Mouse (Mus musculus): ENCODE measurements at regions not wholly inside any gene's neighbourhood (a gene's known extent, or its start where the extent isn't known, plus 50 kb on each side); places are given as distances from the start of the nearest gene placed in this dataset.

DNA sequence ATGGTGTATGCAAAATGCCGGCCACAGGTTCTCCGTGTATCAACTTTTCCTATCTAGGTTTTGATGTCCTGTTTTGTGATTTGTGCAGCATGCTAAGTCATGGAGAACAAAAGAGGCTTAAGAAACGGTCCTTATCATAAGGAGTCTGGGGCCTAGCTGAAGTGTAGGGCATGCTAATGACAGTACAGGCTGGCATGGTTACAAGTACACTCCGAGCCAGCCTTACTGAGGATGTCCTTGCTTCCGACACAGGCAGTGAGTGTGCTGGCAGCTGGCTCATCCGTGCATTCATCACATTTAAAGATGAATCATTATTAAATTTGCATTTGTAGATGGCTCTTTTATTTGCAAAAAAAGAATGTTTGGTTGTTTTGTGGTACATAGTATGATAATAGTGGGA lies 219.3 kb downstream of the Fzd1 start:
- H3K27me3 ChIP-seq (ENCODE audit: control insufficient read depth, insufficient read depth, low read length), result no peaks in the 10 kb centered on the region
- 47% methylated on average over 6 of the region's 6 CpGs for WGBS
- ATAC-seq (ENCODE audit: insufficient read depth, low read depth), result no peak
- no peaks in the 10 kb centered on the region for H3K4me1 ChIP-seq (ENCODE audit: control insufficient read depth, insufficient read depth)
- no peak for TF ChIP-seq EP300 (IDR thresholded peaks at IDR 0.05; ENCODE audit: low read depth)
- TF ChIP-seq CTCF (IDR thresholded peaks at IDR 0.05; ENCODE audit: low read depth), result no peak
- DNase-seq (ENCODE audit: low spot score), result no peak
- H3K4me3 ChIP-seq (ENCODE audit: low read depth, low read length), result no peak overlapping the region
- no peak overlapping the region for H3K27ac ChIP-seq (ENCODE audit: low read depth)
- no peaks in the 10 kb centered on the region for H3K9me3 ChIP-seq (replicated peaks; ENCODE audit: control insufficient read depth, low read length)
- no peaks in the 10 kb centered on the region for H3K36me3 ChIP-seq (replicated peaks; ENCODE audit: control insufficient read depth, insufficient read depth, low read length)
- H3K9ac ChIP-seq (replicated peaks; ENCODE audit: low read depth, low read length), result no peak overlapping the region
- no peak overlapping the region for H3K4me2 ChIP-seq (ENCODE audit: low read depth, low read length)

DNA sequence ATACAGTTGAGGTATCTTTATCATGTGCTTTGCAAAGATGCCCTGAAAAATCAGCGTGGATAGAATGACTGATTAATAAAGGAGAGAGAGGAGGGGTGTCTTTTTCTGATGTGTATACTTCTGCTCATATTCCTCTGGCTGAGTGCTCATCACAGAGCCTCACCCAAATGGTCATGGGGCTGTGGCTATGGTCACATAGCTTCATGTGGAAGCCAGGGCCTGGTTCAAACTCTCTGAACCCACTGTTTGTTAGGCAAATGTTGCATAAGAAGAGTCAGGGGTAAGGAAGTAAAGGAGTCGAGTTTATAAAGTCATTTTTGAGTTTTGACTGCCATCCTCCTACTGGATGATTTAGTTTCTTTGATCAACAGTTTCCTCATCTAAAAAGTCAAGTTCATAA lies 221.0 kb downstream of the Fzd1 start:
- Histone ChIP-seq H3K4me2 (ENCODE audit: low read depth, low read length) (no peak overlapping the region), H3K36me3 (replicated peaks; ENCODE audit: control insufficient read depth, insufficient read depth, low read length) (no peaks in the 10 kb centered on the region), H3K9me3 (replicated peaks; ENCODE audit: control insufficient read depth, low read length) (no peaks in the 10 kb centered on the region), H3K4me3 (ENCODE audit: low read depth, low read length) (no peak overlapping the region), H3K9ac (replicated peaks; ENCODE audit: low read depth, low read length) (no peak overlapping the region), H3K4me1 (ENCODE audit: control insufficient read depth, insufficient read depth) (no peaks in the 10 kb centered on the region), H3K27me3 (ENCODE audit: control insufficient read depth, insufficient read depth, low read length) (no peaks in the 10 kb centered on the region), H3K27ac (ENCODE audit: low read depth) (no peak overlapping the region)
- WGBS, result 66% methylated on average over 2 of the region's 2 CpGs
- DNase-seq (ENCODE audit: low spot score) (no peak), ATAC-seq (ENCODE audit: insufficient read depth, low read depth) (no peak)
- TF ChIP-seq CTCF (IDR thresholded peaks at IDR 0.05; ENCODE audit: low read depth) (no peak), EP300 (IDR thresholded peaks at IDR 0.05; ENCODE audit: low read depth) (no peak)

DNA sequence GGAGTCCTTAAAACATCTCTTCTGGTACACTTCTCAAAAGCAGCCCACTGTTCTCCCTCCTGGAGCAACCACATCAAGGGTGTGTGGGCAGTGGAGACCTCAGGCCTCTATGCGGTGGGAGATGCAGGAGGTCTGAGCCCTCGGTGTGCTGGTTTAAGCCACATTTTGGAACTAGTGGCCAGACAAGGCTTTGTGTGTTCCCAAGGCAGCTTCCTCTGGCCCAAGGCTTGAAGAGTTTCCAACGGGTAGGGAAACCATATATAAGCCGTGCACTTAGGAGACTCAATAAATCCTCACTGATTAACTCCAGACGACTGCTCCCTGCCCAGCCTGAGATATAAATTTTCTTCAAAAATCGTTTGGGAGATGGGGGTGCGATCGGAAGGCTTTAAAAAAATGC lies 221.9 kb downstream of the Fzd1 start:
- Histone ChIP-seq H3K27me3 (ENCODE audit: control insufficient read depth, insufficient read depth, low read length) (no peaks in the 10 kb centered on the region), H3K9ac (replicated peaks; ENCODE audit: low read depth, low read length) (no peak overlapping the region), H3K36me3 (replicated peaks; ENCODE audit: control insufficient read depth, insufficient read depth, low read length) (no peaks in the 10 kb centered on the region), H3K27ac (ENCODE audit: low read depth) (no peak overlapping the region), H3K9me3 (replicated peaks; ENCODE audit: control insufficient read depth, low read length) (no peaks in the 10 kb centered on the region), H3K4me3 (ENCODE audit: low read depth, low read length) (no peak overlapping the region), H3K4me1 (ENCODE audit: control insufficient read depth, insufficient read depth) (no peaks in the 10 kb centered on the region), H3K4me2 (ENCODE audit: low read depth, low read length) (no peak overlapping the region)
- ATAC-seq (ENCODE audit: insufficient read depth, low read depth) (no peak), DNase-seq (ENCODE audit: low spot score) (no peak)
- WGBS, result 69% methylated on average over 8 of the region's 8 CpGs
- TF ChIP-seq EP300 (IDR thresholded peaks at IDR 0.05; ENCODE audit: low read depth) (no peak), CTCF (IDR thresholded peaks at IDR 0.05; ENCODE audit: low read depth) (no peak)

DNA sequence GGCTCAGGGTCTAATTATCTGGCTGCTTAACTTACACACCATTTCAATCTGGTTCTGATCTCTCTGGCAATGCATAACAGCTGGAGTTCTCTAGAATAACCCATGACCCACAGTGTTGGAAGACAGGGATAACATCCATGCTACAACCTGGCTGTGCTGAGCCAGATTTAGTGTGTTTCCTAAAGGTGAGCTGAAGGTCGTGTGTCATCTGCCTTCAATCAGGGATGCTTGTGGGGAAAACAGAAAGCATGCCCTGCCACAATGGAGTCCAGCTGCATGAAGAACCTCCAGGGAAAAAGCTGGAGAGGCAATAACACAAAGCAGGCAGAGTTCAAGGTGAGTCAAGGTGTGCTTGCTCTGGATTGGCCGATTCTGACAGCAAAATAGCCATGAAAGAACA lies 223.3 kb downstream of the Fzd1 start:
- no peak overlapping the region for H3K9ac ChIP-seq (replicated peaks; ENCODE audit: low read depth, low read length)
- no peaks in the 10 kb centered on the region for H3K9me3 ChIP-seq (replicated peaks; ENCODE audit: control insufficient read depth, low read length)
- TF ChIP-seq CTCF (IDR thresholded peaks at IDR 0.05; ENCODE audit: low read depth) (no peak), EP300 (IDR thresholded peaks at IDR 0.05; ENCODE audit: low read depth) (no peak)
- H3K27me3 ChIP-seq (ENCODE audit: control insufficient read depth, insufficient read depth, low read length), result no peaks in the 10 kb centered on the region
- no peaks in the 10 kb centered on the region for H3K4me1 ChIP-seq (ENCODE audit: control insufficient read depth, insufficient read depth)
- H3K4me2 ChIP-seq (ENCODE audit: low read depth, low read length), result no peak overlapping the region
- H3K36me3 ChIP-seq (replicated peaks; ENCODE audit: control insufficient read depth, insufficient read depth, low read length), result no peaks in the 10 kb centered on the region
- 64% methylated on average over 2 of the region's 2 CpGs for WGBS
- no peak for ATAC-seq (ENCODE audit: insufficient read depth, low read depth)
- no peak overlapping the region for H3K4me3 ChIP-seq (ENCODE audit: low read depth, low read length)
- no peak for DNase-seq (ENCODE audit: low spot score)
- no peak overlapping the region for H3K27ac ChIP-seq (ENCODE audit: low read depth)

DNA sequence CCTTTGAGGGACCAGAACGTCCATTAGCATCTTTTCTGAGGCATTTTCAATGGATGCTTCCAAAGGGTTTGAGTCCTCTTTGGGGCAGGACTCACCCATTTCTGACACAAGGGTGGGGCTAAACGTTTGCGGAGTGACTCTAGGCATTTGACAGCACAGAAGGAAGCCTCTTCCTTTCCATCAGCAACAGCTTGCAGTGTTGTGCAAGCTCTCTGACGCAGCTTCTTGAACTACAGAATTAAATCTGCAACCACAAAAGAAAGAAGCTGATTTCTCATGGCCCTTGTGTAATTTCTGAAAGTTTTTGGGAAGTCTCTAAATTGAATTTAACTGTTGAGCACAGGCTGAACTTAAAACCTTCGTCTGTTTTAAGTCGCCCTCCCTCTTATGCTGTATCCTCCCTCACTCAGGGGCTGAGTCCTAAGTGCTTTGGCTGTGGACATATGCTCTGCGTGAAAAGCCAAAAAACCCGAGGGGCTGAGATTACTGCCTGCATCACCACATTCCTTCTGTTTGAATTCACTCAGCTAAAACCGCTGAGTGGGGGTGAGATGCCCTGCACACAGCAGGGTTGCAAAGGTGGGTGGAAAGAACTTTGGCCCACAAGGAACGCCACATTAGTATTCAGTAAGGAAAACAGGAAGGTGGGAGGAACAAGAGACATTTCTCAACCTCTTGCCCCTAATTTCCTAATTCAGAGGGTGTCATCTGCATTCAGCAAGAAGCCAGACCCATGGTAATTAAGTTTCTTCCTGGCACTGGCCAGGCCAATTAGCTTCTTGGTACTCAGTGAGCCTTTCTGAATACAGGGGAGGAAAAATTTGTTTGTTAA lies 227.4 kb downstream of the Fzd1 start:
- ATAC-seq (ENCODE audit: insufficient read depth, low read depth), result no peak
- no peaks in the 10 kb centered on the region for H3K9me3 ChIP-seq (replicated peaks; ENCODE audit: control insufficient read depth, low read length)
- DNase-seq (ENCODE audit: low spot score), result no peak
- H3K4me3 ChIP-seq (ENCODE audit: low read depth, low read length), result no peak overlapping the region
- no peak overlapping the region for H3K27ac ChIP-seq (ENCODE audit: low read depth)
- H3K27me3 ChIP-seq (ENCODE audit: control insufficient read depth, insufficient read depth, low read length), result no peaks in the 10 kb centered on the region
- H3K36me3 ChIP-seq (replicated peaks; ENCODE audit: control insufficient read depth, insufficient read depth, low read length), result no peaks in the 10 kb centered on the region
- WGBS, result 37% methylated on average over 10 of the region's 10 CpGs
- no peak overlapping the region for H3K4me2 ChIP-seq (ENCODE audit: low read depth, low read length)
- no peak overlapping the region for H3K9ac ChIP-seq (replicated peaks; ENCODE audit: low read depth, low read length)
- no peaks in the 10 kb centered on the region for H3K4me1 ChIP-seq (ENCODE audit: control insufficient read depth, insufficient read depth)
- no peak for TF ChIP-seq CTCF (IDR thresholded peaks at IDR 0.05; ENCODE audit: low read depth)
- no peak for TF ChIP-seq EP300 (IDR thresholded peaks at IDR 0.05; ENCODE audit: low read depth)
